Mouse (Mus musculus) urinary bladder, postnatal 25 days (tissue): ENCODE measurements around the gene Rpl35a.
"Not testable (repeated sequence)": the region's sequence is repeated elsewhere in the genome, so short reads cannot be mapped to it uniquely, and the experiment has no call there.

Experiments used
- DNase-seq: peaks from one replicate; pipeline ENCODE4 v3.0.0; 2022; ENCODE audit warnings: low spot score

Gene Rpl35a

DNA sequence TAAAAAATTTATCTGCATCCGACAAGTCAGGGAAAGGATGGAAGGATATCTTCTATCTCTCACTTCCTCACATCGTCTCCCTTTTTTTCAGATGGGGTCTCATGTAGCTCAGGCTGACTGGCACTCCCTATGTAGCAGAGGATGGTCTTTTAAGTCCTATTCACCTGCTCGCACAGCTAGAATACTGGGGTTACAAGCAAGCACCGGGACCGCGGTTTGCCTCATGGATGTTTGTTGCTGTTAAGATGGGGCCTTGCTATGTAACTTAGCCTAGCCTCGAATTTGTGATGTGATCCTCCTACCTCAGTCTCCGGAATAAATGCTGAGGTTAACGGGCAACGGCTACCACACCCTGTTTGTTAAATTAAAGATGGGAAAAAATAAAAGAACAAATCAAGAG is 598 bp upstream of the Rpl35a start:
- no peak for DNase-seq

GRCm38 (mm10) chr16:33056786-33057185 is 533 bp downstream of the Rpl35a start:
- peak; percentile 15 for DNase-seq

- no peak for DNase-seq
Observed at GRCm38 (mm10) chr16:33058033-33058432, 1.8 kb downstream of the Rpl35a start.

DNA sequence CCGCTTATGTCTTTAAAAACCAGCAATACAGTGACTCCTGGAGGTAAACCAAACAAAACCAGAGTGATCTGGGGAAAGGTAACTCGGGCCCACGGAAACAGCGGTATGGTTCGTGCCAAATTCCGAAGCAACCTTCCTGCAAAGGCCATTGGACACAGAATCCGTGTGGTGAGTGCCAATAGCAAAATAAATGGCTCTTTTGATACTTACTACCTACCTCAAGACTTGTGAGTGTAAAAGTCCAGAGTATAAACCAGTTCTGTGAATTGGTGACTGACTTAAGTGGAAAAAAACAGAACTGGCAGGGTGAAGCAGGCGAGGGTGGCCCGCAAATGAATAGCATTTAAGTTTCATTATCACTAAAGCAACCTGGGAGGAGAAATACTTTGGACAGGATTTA is 2.4 kb downstream of the Rpl35a start:
- not testable (repeated sequence) for DNase-seq

DNA sequence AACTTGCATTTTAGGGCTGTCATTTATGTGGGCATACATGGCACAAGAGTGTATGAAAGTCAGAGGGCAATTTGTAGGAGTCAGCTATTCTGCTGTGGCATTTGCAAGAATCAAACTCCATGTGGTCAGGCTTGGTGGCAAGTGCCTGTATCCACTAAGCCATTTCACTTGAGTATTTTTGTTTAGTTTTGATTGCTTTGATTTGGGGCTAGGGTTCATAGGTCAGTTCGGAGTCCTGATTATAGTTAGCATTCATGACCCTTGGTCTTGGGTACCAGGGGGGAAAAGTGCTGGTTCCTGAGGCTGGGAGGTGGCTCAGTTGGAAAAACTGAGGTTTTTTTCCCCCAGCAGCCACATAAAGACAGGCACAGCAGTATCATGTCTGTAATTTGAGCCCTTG is 3.2 kb downstream of the Rpl35a start:
- DNase-seq, result no peak

DNA sequence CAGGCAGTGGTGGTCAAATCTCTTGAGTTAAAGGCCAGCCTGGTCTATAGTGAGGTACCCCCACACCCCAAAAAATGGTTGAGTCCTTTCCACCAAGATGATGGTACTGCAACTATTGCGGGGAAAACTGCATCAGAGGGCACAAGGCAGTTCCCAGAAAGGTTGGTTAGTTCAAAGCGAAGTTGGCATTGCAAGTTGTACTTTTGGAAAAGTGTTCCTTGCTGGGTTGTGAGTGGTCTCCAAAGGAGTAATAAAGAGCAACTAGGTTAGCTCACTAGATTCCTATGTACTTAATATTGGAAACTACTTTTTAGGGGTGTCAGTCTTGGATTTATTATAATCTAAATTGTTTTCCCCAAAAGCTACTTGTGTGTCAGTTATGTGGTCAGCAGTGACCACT is 4.7 kb downstream of the Rpl35a start:
- no peak for DNase-seq

GRCm38 (mm10) chr16:33061400-33061799 is 5.1 kb downstream of the Rpl35a start:
- no peak for DNase-seq

DNA sequence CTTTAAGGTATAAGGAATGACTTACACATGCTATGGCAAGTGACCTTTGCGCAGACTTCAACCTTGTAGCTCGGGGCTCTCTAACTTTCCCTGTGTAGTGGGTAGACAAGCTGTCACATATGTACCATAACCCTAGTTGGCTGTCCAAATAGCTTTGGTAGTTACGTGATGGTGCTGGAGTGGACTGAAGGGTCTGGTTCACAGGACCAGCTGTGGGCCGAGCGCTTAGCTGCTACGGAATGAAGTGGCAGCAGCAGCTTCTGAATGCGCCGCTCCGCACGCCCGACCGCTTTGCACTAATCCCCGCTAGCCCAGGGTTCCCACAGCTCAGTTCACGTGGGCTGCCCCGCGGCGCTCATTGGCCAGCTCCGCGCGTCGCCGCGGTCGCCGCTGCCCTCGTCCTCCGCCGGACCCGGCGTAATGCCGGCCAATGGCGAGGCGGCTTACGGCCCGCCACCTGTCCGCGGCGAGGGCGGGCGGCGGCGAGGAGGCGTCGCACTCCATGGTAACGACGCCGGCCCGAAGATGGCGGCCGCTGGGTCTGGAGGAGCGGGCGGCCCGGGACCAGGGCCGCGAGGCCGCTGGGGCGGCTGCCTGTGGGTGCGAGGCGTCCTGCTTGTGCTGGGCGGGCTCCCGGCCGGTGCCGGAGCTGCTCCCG is 5.9 kb downstream of the Rpl35a start, which contains the start of gene Lmln:
Gene Lmln, plus strand, starts transcription at position 498 of the 658 bp plus-strand sequence.
- DNase-seq, result peak; percentile 78

- peak; percentile 52 for DNase-seq
Observed at GRCm38 (mm10) chr16:33062682-33063131, 6.5 kb downstream of the Rpl35a start.

GRCm38 (mm10) chr16:33063267-33063666 is 7.0 kb downstream of the Rpl35a start:
- DNase-seq, result no peak

DNA sequence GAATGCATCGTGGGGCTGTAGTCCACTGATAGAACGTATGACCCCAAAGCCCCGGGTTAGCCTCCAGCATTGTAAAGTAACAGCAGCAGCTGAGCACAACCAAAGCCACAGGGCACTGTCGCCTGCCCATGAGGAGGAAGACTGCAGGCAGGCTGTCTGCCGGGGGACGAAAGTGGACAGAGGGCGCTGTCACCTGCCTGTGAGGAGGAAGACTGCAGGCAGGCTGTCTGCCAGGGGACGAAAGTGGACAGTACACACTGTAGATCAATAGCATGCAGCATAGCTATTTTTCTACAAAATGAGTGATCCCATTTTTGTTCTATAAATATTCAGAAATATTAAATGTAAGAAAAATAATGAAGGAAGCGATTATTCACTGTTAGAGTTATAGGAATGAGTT is 8.4 kb downstream of the Rpl35a start:
- no peak for DNase-seq

DNA sequence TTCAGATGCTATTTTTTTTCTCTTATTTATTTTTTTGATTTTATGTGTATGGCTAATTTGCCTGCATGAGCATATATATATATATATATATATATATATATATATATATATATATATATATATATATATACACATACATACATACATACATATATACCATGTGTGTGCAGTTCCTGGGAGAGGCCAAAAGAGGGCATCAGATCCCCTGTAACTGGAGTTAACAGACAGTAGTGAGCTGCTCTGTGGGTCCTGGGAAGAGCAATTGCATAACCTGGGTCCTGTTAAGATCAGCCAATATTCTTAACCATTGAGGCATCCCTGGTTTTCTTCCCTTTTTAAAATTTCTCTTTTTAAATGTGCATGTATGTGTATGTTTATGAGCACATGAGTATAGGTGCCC is 14.7 kb downstream of the Rpl35a start:
- DNase-seq, result no peak

DNA sequence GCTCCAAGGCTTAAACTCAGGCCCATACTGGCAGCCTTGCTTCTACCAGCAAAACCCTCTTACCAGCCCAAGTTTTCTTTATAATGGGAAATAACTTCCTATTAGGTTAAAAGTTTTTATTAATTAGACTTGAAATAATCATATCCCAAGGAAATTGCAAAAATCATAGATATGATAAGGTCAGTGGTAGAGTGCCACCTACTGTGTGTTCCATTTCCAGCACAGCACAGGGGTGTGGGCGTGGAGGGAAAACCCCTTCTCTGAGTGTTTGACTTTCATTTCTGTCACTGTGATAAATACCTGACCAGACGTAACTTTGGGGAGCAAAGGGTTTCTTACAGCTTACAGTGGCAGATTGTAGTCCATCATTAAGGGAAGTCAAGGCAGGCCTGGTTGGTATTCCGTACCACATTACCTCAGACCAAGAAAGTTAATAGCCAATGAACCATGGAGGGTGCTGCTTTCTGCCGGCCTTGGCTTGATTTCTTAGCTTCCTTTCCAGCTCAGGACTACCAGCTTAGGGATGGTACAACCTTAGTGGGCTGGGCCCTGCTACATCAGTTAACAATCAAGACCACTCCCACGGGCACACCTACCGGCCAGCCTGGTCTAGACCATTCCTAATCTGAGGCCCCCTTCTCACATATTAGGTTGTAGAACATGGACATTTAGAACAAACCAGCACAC is 16.8 kb downstream of the Rpl35a start:
- DNase-seq, result no peak

DNA sequence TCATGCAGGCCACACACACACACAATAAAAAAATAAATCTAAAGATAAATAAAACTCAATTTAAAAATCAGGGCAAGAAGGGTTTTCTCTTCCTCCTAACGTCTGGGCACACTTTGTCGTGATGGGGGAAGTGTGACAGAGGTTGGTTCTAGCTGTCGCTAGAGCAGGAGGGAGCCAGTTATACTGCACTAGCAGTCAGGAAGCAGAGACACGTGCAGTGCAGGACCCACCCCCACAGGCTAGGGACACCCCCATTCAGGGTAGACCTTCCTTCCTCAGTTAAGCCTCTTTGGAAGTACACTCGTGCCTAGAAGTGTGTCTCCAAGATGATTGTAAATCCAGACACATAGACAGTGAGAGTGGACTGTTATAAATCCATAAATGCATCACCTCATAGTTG is 18.7 kb downstream of the Rpl35a start:
- DNase-seq, result no peak

GRCm38 (mm10) chr16:33076078-33076477 is 19.8 kb downstream of the Rpl35a start:
- no peak for DNase-seq

DNA sequence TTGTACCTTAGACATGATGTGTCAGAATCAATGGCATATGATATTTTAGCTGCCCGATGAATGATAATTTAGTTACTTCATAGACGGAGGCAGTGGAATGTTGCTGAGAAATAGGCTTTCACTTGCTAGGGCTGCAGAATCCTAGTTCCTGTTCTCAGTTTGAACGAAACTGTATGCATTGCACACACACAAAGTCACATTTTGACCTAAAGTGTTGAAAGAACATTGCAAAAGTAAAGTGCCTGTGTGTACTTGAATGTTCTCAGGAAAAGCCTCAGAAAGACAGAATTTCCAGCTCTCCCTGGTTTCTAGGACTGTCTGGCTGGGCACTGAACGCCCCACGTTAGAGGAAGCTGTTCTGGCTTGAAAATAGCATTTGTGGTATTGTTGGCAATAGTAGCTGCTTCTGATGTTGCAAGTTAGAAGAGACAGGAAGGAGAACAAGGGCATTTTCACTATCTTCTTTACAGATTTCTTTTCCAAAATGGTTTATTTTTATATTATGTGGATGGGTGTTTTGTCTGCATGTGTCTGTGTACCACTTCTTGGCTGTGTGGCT is 20.9 kb downstream of the Rpl35a start:
- no peak for DNase-seq

DNA sequence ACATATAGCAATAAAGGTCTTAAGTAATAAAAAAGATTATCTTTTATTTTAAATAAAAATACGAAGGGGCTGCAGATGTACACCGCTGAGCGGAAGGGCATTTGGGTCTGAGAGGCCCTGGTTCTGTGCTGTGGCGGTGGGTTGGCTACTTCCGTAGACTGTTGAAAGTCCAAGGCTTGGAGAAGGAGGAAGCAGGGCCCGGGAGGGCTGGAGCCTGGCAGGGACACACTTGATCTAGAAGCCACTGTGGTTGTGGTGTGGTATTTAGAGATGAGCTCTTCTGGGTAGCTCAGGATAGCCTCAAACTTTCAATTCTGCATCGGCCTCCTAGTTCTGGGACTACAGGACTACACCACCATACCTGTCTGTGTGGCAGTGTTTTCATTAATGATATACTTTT is 23.8 kb downstream of the Rpl35a start:
- DNase-seq, result no peak

DNA sequence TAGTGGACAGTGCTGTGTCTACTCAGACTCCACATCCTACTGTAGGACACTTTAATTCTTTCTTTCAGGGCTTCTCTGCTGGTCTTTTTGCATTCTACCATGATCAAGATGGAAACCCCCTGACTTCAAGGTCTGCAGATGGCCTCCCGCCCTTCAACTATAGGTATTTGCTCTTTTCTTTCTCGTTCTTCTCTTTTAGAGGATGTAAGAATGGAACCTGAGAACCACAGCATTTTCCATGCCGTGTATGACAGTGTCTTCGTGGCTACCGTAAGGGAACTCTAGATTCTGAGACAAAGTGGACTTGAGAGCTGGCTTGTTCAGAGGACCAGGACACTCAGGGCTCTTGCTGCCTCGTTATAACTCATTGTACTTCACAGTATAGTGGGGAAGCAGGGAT is 26.7 kb downstream of the Rpl35a start:
- DNase-seq, result no peak

DNA sequence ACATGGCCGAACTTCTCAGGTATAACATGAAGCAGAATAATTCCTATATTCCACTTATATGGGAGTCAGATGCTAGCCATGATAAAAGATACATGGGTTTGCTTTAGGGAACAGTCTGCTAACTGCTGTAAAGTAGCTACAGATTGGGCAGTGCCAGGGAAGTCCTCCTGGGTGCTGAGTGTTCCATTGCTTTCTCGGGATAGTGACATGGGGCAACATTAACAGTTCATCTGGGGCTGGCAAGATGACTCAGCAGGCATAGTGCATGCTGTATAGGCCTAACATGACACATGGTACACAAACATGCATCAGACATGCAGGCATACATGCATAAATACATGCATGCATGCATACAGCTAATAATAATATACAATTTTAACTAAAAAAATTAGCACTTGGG is 27.7 kb downstream of the Rpl35a start:
- DNase-seq, result no peak

- no peak for DNase-seq
Observed at GRCm38 (mm10) chr16:33085666-33086065, 29.4 kb downstream of the Rpl35a start.
